Mouse (Mus musculus): ENCODE data around the gene Tbc1d7.

The Tbc1d7 gene

DNA sequence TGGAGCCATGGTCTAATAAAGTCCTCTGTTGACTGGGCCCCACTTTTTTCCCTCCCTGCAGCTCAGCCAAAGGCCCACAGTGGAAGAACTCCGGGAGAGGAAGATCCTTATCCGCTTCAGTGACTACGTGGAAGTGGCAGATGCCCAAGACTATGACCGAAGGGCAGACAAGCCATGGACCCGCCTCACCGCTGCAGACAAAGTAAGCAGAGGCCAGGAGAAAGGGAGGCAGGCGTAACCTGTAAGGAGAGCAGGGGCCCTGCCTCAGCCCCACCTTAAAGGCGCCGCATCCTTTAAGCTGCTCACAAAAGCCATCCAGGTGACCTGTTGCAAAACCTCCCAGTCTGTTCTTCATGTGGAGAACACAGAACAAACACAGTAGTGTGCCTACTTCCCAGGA, 38.4 kb downstream of the Tbc1d7 start:
- DNase-seq: no peak

DNA sequence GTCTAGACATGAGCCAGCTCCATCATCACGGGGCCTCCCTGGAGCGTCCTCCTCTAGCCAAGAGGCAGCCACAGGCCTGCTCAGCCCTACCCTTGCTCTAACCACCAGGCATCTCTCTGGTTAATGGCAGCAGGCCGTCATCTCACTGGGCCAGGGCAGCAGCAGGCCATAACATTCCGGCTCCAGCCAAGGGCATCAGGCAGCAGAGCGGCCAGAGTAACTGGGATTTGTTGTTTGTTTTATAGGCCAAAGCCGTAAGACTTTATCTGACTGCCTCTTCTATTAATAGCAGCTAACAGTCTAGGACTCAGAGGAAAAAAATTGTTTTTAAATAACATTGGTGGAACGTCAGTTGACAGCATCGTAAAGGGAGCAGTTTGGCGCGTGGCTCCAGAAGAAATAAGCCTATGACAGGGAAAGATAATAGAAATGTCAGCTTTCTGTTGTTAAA, 39.5 kb downstream of the Tbc1d7 start:
- DNase-seq: no peak

DNA sequence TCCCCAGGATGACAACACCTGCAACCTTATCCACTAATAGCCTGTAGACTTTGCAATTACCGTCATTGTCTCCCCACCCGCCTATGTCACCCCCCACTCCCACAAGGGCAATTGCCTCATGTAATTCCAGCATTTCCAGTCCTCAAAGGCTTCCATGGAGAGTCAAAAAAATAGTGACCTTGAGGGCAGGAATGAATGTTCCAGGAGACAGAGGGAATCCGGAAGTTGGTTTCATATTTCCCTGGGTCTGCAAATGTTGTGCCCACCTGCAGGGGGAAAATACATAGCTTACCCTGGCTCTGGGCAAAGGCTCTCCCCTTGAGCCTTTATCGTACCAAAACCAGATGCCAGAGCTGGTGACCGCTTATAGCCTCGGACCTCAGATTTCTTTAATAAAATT, 41.1 kb downstream of the Tbc1d7 start:
- no peak for DNase-seq

DNA sequence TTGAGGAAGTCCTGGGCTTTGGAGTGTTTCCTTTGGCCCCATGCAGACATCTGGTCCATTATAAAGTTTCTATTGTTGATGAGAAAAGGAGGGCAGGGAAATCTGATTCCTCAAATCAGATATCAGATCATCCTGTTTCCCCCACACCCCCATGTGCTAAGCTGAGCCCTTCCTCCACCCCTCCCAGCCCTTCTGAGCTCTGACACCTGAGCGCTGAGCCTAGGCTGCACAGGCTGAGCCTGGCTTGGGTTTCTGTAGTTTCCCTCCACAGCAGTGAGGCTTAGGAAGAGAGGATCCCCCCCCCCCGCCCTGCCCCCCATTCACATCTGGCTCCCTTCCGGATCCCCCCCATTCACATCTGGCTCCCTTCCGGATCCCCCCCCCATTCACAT, 46.6 kb downstream of the Tbc1d7 start:
- DNase-seq: no peak

DNA sequence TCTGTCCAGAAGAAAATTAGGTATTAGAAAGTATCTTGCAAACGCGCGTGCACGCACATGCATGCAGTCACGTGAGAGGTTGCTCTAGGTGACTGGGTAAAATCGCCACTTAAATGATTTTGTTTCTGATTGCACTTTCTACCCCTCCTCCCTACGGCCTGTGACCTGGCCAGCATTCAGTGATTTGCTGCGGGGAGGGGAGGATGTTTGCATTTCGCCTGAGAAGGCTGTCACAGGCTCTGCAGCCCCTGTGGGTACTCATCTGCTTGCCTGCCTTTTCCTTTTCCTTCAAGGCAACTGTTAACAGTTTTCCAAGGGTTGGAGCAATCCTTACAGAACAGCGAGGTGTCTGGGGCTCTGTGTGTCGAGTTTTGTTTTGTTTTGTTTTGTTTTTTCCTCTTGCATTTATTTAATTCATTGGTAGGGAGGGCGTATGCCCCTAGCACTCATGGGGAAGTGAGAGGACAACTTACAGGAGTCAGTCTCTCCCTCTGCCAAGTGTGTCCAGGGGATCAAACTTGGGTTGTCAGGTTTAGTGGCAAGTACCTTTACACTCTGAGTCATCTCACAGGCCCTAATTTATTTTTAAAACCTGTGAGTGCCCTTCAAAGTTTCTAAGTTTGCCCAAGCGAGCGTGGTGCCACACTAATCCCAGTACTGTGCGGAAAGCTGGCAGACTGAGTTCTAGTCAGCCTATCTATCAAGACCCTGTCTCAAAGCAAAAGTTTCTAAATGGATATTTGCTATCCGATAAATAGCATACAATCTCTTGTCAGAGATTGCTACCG, 47.2 kb downstream of the Tbc1d7 start:
- no peak for DNase-seq

DNA sequence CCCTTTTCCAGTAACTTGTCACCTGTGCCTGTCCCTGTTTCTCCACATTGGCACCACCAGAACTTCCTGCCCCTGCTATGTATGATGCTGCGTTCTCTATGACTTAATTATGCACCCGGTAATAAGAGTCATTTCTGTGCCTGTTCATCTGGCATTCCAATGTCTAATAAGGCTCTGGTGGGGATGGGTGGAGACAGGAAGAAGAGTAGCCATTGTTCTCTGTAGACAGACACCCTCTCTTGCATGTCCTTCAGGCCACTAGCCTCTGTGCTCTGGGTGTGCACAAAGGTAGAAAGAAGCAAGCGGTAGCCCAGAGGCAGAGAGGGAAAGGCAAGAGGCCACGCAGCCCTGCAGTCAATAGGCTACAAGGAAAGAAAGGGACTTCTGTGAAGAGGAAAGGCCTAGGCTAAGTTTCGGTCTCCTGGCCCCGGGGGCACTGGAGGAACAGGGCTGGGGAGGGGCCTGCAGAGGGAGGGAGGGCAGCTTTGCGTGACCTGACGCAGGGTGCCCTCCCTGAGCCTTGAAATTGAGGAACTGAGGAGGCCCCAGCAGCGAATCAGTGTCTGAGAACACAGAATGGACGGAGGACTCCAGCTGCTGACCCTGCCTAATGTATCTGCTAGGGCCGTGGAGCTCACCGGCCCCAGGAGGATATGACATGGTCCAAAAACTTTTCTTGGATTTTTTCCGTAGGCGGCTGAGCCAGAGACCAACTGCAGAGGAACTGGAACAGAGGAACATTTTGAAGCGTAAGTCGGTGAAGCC, 48.8 kb downstream of the Tbc1d7 start:
- no peak for DNase-seq

DNA sequence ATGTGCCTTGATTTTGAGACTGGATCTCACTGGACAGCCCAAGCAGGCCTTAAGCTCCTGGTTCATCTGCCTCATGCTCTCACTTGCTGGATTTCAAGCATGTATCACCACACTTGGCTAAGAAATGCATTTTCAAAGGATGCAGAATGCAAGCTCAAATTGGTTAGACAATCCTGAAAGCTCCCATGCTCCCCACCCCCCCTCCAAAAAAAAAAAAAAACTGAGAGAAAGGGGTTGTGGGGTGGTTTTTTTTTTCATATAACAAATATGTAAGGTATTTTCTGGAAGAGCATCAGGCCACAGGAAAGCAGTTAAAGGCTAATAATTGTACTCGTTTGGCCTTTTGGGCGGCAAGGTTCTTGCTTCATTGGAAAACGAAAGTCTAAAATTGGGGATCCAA, 58.2 kb downstream of the Tbc1d7 start:
- no peak for DNase-seq

DNA sequence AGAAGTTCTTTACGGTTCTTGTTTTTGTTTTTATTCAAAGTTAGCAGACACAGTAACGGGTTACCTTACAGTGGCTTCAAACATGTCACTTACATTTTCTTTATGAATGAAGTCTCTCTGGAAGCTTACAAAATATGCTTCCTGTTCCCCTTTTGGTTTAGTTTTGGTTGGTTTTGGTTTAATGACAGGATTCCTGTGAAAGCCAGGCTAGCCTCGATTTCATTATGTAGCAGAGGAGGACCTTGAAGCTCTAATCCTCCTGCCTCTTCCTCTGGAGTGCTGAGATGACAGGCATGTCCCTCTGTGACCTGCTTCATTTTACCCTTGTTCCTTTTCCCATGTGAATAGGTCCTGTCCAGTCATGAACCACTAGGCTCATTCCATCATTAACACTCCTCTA, 58.6 kb downstream of the Tbc1d7 start:
- DNase-seq: no peak

DNA sequence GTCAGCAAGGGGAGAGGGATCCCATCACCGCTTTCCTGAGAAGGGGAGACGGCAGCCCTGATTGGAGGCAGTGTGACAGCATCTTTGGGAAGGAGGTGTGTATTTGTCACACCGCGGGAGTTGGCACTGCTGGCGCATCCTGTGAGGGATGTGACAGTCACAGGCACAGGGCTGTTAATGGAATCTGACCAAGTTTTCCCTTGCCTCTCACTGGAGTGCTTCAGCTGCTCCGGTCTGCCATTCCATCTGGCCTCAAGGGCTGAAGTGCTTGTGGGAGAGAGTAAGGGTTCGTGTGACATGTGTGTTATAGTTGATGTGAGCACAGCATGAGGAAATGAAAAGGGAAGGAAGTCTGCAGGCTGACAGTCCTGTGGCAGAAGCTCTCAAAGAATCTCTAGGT, 59.0 kb downstream of the Tbc1d7 start:
- DNase-seq: no peak

DNA sequence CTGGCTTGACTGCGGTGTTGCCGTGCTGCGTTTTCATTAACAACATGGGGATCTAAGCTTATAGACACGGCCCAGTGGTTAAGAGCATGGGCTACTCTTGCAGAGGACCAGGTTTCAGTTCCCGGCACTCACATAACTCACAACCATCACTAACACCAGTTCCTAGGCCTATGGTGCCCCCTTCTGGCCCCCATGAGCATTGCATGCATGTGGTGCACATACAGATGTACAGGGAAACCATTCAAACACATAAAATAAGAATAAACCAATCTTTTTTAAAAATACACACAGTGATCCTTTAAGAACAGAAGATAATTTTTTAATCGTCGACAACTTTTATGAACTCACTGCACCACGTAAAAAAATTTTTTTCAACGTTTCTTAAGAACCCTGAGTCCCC, 66.8 kb downstream of the Tbc1d7 start:
- no peak for DNase-seq

DNA sequence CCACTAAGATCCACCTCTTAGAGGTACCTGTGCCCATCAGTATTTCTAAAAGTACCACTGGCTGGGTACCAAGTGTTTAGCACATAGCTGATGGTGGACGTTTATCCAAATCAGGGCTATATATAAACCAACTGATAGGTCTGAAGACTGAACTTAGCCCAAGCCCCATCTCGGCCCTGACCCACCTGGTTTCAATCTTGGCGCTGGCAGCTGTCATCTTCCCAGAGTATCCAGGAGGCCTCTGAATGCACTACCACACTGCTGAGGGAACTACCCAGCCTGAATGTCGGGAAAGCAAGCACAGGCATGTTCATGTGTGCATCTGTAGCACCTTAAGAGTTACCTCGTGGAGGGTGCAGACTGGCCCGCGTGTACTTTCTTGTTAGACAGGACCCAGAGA, 68.4 kb downstream of the Tbc1d7 start:
- DNase-seq: no peak
